Mouse (Mus musculus): ENCODE measurements at regions not wholly inside any gene's neighbourhood (a gene's known extent, or its start where the extent isn't known, plus 50 kb on each side); places are given as distances from the start of the nearest gene placed in this dataset.

DNA sequence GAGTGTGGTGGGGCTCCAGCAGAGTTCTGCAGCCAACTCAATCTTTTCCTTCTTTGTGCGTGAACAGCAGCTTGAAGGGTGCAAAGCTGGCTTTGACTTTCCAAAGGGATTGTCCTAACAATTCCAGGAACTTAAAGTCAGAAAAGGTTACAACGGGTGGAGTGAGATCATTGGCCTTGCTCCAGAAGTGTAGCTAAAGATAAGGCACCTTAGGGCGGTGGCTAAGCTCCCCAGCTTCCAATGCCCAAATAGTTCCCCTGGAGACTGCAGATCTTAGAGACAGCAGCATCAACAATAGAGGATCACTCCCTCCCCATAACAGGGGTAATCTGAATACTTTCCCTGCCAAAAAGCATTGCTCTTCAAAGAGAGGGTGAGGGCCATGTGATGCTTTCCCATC, 62.3 kb upstream of the Cd93 start:
- Histone ChIP-seq H3K4me3 (no peak overlapping the region), H3K4me2 (ENCODE audit: low read depth) (no peak overlapping the region), H3K79me2 (ENCODE audit: control insufficient read depth, insufficient read depth) (no peaks in the 10 kb centered on the region), H3ac (ENCODE audit: control insufficient read depth, insufficient read length) (no peak overlapping the region), H3K27me3 (ENCODE audit: control insufficient read depth, insufficient read depth, insufficient read length) (no peaks in the 10 kb centered on the region), H3K36me3 (ENCODE audit: control insufficient read depth, insufficient read depth) (no peaks in the 10 kb centered on the region)
- TF ChIP-seq E2F4 (IDR thresholded peaks at IDR 0.05; ENCODE audit: insufficient read depth) (no peak), USF1 (IDR thresholded peaks at IDR 0.05; ENCODE audit: low read depth) (no peak), MYOG (IDR thresholded peaks at IDR 0.05; ENCODE audit: control insufficient read depth in 1 of 3, insufficient read depth in 1 of 3, insufficient read length in 2 of 3, low read depth in 2 of 3) (no peak), POLR2A (IDR thresholded peaks at IDR 0.05; ENCODE audit: insufficient read length, low read depth) (no peak), REST (IDR thresholded peaks at IDR 0.05; ENCODE audit: insufficient read depth, insufficient read length) (no peak), POLR2AphosphoS2 (IDR thresholded peaks at IDR 0.05; ENCODE audit: insufficient read length, low read depth) (no peak), MYOD1 (IDR thresholded peaks at IDR 0.05; ENCODE audit: control insufficient read depth in 1 of 3, insufficient read length in 2 of 3, low read depth in 2 of 3) (no peak), TCF3 (IDR thresholded peaks at IDR 0.05; ENCODE audit: insufficient read length, low read depth) (no peak), CEBPB (IDR thresholded peaks at IDR 0.05; ENCODE audit: insufficient read depth, poor library complexity, severe bottlenecking) (no peak), MAX (IDR thresholded peaks at IDR 0.05; ENCODE audit: low read depth) (no peak), TCF12 (IDR thresholded peaks at IDR 0.05; ENCODE audit: insufficient read depth, poor library complexity, severe bottlenecking) (no peak), SRF (IDR thresholded peaks at IDR 0.05; ENCODE audit: control insufficient read depth, insufficient read length, low read depth) (no peak)

DNA sequence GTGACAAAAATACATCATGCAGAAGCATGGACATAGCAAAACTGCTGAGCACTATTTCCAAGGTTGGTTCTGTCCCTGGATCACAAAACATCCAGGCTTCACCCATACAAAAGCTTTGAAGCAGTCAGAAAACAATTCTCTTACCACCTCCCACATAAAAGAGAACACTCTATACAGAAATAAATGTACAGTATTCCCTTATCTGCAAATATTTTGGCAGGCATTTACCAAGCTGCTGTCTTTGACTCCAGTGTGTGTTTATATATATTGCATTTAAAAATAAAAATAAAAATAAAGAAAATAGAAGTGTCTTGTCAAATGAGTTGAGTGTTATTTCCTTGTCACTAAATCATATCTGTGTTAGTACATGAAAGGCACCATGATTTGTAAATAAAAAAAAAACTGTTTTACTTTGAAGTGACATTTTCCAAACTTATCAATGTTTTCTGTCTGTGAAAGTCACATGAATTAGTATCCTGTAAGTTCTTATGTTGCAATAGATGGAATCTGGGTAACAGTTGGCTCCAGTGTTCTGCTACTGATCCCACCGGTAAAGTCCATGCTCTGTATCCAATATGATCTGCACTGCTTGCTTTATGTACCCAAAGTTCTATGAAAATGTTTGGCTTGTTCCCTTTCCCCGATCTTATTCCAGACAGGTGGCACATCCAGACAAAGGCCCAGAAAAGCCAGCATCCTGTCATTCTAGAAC, 59.9 kb upstream of the Cd93 start:
- H3K27me3 ChIP-seq (ENCODE audit: control insufficient read depth, insufficient read depth, insufficient read length): no peaks in the 10 kb centered on the region
- H3K36me3 ChIP-seq (ENCODE audit: control insufficient read depth, insufficient read depth): no peaks in the 10 kb centered on the region
- H3K4me3 ChIP-seq: no peak overlapping the region
- H3K4me2 ChIP-seq (ENCODE audit: low read depth): no peak overlapping the region
- TF ChIP-seq REST (IDR thresholded peaks at IDR 0.05; ENCODE audit: insufficient read depth, insufficient read length) (no peak), USF1 (IDR thresholded peaks at IDR 0.05; ENCODE audit: low read depth) (no peak), POLR2AphosphoS2 (IDR thresholded peaks at IDR 0.05; ENCODE audit: insufficient read length, low read depth) (no peak), SRF (IDR thresholded peaks at IDR 0.05; ENCODE audit: control insufficient read depth, insufficient read length, low read depth) (no peak), TCF3 (IDR thresholded peaks at IDR 0.05; ENCODE audit: insufficient read length, low read depth) (no peak), TCF12 (IDR thresholded peaks at IDR 0.05; ENCODE audit: insufficient read depth, poor library complexity, severe bottlenecking) (no peak), MYOD1 (IDR thresholded peaks at IDR 0.05; ENCODE audit: control insufficient read depth in 1 of 3, insufficient read length in 2 of 3, low read depth in 2 of 3) (no peak), MYOG (IDR thresholded peaks at IDR 0.05; ENCODE audit: control insufficient read depth in 1 of 3, insufficient read depth in 1 of 3, insufficient read length in 2 of 3, low read depth in 2 of 3) (no peak), MAX (IDR thresholded peaks at IDR 0.05; ENCODE audit: low read depth) (no peak), POLR2A (IDR thresholded peaks at IDR 0.05; ENCODE audit: insufficient read length, low read depth) (no peak), E2F4 (IDR thresholded peaks at IDR 0.05; ENCODE audit: insufficient read depth) (no peak), CEBPB (IDR thresholded peaks at IDR 0.05; ENCODE audit: insufficient read depth, poor library complexity, severe bottlenecking) (no peak)
- H3ac ChIP-seq (ENCODE audit: control insufficient read depth, insufficient read length): no peak overlapping the region
- H3K79me2 ChIP-seq (ENCODE audit: control insufficient read depth, insufficient read depth): no peaks in the 10 kb centered on the region

DNA sequence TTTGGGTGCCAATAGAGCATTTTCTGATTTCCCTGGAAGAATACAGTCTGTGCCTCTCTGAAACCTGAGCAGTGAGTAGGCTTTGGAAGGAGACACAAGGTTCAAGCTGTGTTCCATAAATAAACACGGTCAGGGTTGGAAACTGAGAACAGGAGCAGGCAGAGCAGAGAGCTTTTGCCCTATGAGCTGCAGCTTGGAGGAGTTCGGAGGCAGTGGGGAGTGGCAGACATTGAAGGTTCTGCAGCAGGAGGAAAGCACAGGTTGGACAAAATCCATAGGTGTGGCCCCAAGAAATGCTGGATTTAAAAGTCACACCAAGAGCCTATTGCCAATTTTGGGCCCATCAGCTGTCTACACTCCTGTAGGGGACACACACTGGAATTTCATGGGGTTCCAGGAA, 59.0 kb upstream of the Cd93 start:
- H3K27me3 ChIP-seq (ENCODE audit: control insufficient read depth, insufficient read depth, insufficient read length): no peaks in the 10 kb centered on the region
- H3ac ChIP-seq (ENCODE audit: control insufficient read depth, insufficient read length): no peak overlapping the region
- H3K4me3 ChIP-seq: no peak overlapping the region
- no peak for TF ChIP-seq POLR2AphosphoS2 (IDR thresholded peaks at IDR 0.05; ENCODE audit: insufficient read length, low read depth)
- no peak for TF ChIP-seq POLR2A (IDR thresholded peaks at IDR 0.05; ENCODE audit: insufficient read length, low read depth)
- TF ChIP-seq USF1 (IDR thresholded peaks at IDR 0.05; ENCODE audit: low read depth): no peak
- TF ChIP-seq MYOG (IDR thresholded peaks at IDR 0.05; ENCODE audit: control insufficient read depth in 1 of 3, insufficient read depth in 1 of 3, insufficient read length in 2 of 3, low read depth in 2 of 3): no peak
- no peaks in the 10 kb centered on the region for H3K79me2 ChIP-seq (ENCODE audit: control insufficient read depth, insufficient read depth)
- no peak overlapping the region for H3K4me2 ChIP-seq (ENCODE audit: low read depth)
- no peaks in the 10 kb centered on the region for H3K36me3 ChIP-seq (ENCODE audit: control insufficient read depth, insufficient read depth)

DNA sequence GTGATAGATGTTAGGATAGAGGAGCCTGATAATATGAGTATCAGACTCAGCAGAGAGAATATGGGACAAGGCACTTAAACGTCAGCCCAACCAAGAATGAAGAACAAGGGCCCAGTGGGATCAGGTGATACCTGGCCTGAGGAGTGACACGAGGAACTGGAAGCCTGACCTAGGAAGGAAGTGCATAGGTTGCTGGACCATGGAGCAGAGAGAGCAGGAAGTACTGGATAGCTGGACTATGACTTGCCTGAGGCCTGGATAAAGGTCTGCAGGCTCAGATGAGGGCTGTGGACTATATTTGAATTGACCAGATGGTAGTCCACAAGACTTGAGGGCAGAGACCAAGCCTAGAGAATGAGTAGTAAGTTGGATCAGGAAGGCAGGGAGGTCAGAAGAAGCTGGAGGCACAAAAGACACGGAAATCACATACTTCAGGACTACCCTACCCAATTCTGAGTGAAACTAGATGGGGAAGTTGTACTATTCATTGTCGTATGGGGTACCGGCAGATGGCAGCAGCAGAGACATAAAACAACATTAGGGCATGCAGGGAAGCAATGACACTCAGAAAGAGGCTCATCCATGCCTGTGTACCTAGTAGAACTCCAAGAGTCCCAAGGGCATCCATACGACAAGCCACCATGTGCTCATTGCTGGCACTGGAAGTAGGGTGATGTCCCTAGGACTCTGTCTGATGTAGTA, 57.0 kb upstream of the Cd93 start:
- H3K4me3 ChIP-seq: no peak overlapping the region
- H3K4me2 ChIP-seq (ENCODE audit: low read depth): no peak overlapping the region
- H3K27me3 ChIP-seq (ENCODE audit: control insufficient read depth, insufficient read depth, insufficient read length): no peaks in the 10 kb centered on the region
- H3K79me2 ChIP-seq (ENCODE audit: control insufficient read depth, insufficient read depth): no peaks in the 10 kb centered on the region
- no peaks in the 10 kb centered on the region for H3K36me3 ChIP-seq (ENCODE audit: control insufficient read depth, insufficient read depth)
- TF ChIP-seq MYOG (IDR thresholded peaks at IDR 0.05; ENCODE audit: control insufficient read depth in 1 of 3, insufficient read depth in 1 of 3, insufficient read length in 2 of 3, low read depth in 2 of 3): no peak
- TF ChIP-seq TCF3 (IDR thresholded peaks at IDR 0.05; ENCODE audit: insufficient read length, low read depth): no peak
- TF ChIP-seq TCF12 (IDR thresholded peaks at IDR 0.05; ENCODE audit: insufficient read depth, poor library complexity, severe bottlenecking): no peak
- TF ChIP-seq REST (IDR thresholded peaks at IDR 0.05; ENCODE audit: insufficient read depth, insufficient read length): no peak
- no peak for TF ChIP-seq E2F4 (IDR thresholded peaks at IDR 0.05; ENCODE audit: insufficient read depth)
- no peak for TF ChIP-seq POLR2A (IDR thresholded peaks at IDR 0.05; ENCODE audit: insufficient read length, low read depth)
- no peak for TF ChIP-seq MYOD1 (IDR thresholded peaks at IDR 0.05; ENCODE audit: control insufficient read depth in 1 of 3, insufficient read length in 2 of 3, low read depth in 2 of 3)
- no peak for TF ChIP-seq USF1 (IDR thresholded peaks at IDR 0.05; ENCODE audit: low read depth)
- no peak for TF ChIP-seq POLR2AphosphoS2 (IDR thresholded peaks at IDR 0.05; ENCODE audit: insufficient read length, low read depth)
- TF ChIP-seq SRF (IDR thresholded peaks at IDR 0.05; ENCODE audit: control insufficient read depth, insufficient read length, low read depth): no peak
- no peak for TF ChIP-seq CEBPB (IDR thresholded peaks at IDR 0.05; ENCODE audit: insufficient read depth, poor library complexity, severe bottlenecking)
- TF ChIP-seq MAX (IDR thresholded peaks at IDR 0.05; ENCODE audit: low read depth): no peak
- no peak overlapping the region for H3ac ChIP-seq (ENCODE audit: control insufficient read depth, insufficient read length)

All from myocyte (in vitro differentiated cells).